Mouse (Mus musculus) brain, adult 2 months (tissue): ENCODE measurements at regions not wholly inside any gene's neighbourhood (a gene's known extent, or its start where the extent isn't known, plus 50 kb on each side); places are given as distances from the start of the nearest gene placed in this dataset.

Experiments used
- DNase-seq: peaks from one replicate; pipeline ENCODE4 v3.0.0; 2011; ENCODE audit warnings: low read depth, low spot score

- DNase-seq = no peak
Measured at GRCm38 (mm10) chr13:31681571-31681970, 56.0 kb downstream of the Foxf2 start.

DNA sequence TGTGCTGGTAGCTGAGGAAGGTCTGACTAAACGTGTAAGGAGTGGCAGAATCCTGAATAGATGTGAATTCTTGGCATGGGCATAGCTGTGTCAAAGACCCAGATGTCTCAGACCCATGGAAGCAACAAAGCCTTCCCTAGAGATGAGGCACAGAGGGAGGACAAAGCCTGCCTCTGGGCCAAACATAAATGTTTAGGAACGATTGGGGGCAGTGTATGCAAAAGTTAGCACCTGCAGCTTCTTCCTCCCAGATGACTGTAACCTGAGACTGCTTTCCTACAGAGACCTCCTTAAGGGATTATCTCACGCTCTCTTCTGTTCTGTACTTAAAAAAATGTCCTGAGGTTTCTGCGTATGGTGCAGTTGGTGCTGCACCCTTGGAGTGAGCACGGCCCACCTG lies 57.7 kb downstream of the Foxf2 start:
- no peak for DNase-seq

DNA sequence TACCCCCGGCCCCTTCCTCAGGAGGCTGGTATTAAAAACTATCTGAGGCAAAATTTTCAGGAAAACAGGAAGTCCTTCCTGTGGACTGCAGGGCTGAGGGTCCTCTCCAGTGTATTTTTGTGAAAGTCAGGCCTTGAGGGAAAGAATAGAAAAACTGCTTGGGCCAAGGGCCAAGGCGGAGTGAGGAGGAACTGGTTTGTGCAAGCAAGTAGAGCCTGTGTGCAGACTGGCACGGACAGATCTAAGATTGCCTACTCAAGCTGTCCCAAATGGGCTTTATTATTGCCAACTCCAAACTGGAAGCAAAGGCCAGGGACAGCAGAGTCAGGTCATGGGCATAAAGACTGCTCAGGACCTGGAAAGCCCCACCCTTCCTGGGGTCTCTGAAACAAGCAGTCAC lies 62.9 kb downstream of the Foxf2 start:
- no peak for DNase-seq

- no peak for DNase-seq
Measured at GRCm38 (mm10) chr13:31689317-31689716, 63.7 kb downstream of the Foxf2 start.

- DNase-seq = no peak
Measured at GRCm38 (mm10) chr13:31695725-31696124, 70.1 kb downstream of the Foxf2 start.

DNA sequence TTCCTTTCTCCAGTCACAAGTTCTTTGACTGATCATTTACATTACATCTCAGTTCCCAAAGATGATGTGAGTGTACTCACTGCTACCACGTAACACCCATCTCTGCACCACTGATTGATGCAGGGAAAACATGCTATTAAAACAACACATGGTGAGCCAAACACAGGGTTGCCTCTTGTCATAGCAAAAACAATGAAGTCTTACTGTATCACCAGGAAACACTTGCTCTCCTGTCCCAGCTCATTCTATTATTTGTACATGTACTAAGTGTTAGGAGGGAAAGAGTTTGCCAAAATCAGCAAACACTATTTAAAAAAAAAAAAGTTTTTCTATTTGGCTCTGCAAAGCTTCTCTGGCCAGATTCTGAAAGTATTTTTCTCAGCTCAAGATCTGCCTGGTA lies 78.6 kb downstream of the Foxf2 start:
- no peak for DNase-seq

- peak; percentile 7 for DNase-seq
Measured at GRCm38 (mm10) chr13:31705406-31705805, 79.8 kb downstream of the Foxf2 start.

DNA sequence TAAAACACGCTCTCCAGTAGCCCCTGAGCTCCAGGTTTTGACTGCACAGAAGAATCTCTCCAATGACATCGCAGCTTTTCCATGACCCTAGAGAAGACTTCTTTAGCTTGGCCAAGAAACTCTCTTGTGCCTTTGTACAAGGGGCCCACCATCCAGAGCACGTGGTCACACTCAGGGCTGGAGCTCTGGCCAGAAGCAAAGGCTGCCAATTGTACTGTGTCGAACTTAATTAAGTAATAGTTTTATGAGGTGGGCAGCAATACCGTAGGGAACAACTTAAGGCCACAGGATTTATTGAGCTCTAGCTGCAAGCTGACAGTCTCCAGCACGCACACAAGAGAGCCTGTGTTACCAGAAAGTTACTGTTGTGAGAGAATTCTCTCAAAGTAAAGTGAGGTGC lies 85.1 kb downstream of the Foxf2 start:
- DNase-seq = no peak

GRCm38 (mm10) chr13:31715683-31716082 lies 90.1 kb downstream of the Foxf2 start:
- DNase-seq = no peak

DNA sequence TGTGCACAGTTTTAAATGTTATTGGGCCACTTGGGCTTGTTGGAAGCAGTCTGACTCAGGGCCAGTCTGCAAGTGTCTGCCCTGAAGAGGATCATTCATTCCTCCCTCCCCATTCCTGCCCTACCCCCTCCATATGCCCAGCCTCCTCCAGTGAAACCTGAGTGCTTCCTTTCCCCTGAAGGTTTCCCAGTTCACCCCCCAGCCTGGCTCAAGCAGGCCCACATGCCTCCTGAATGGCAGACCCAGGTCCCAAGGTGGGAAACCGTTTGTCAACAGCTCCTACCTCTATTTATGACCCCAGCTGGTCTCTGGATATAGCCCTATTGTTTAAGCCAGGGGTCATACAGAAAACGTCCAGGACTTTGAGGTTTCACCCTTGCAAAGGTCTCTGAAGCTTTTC lies 89.7 kb upstream of the Foxc1 start:
- DNase-seq = no peak

DNA sequence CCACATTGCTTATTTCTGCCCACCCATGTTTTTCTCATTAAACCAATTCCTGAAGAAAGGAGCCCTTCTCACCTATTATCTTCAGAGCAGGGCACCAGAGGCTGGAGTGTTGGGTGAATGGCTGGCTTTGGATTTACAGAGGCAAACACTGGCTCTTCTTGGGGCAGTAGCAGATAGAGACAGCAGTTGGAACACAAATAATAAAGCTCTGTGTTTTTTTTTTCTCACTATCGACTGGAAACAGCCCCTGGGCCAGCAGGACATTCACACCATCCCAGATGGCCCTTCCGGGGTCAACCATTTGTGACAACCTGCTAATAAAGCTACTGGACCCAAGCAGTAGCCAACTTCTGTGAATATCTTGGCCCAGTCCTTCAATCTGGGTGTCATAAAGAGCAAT lies 85.7 kb upstream of the Foxc1 start:
- DNase-seq = no peak

DNA sequence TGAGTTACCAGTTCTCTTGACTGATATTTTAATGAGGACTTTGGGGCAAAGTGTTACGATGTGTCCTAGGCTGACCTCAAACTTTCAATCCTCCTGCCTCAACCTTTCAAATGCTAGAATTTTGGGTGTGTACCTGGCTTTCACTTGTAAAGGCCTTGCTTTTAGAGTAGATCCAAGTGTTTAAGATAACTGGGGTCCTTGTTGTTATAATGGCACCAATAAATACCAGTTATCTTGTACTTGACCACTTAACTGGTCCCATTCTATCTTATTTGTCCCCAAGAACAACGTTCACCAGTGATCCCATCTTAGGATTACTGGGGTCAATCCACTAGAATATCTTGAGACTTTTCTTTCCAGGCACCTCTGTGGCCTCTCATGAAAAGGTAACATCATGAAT lies 77.6 kb upstream of the Foxc1 start:
- DNase-seq = no peak

- DNase-seq = no peak
Measured at GRCm38 (mm10) chr13:31746276-31746675, 60.2 kb upstream of the Foxc1 start.
